Mouse (Mus musculus) small intestine, adult 2 months (tissue): ENCODE measurements around the gene Abhd4.

Source experiments
- CTCF ChIP-seq: fragments of 200-500 bp; IDR thresholded peaks from 2 replicates; pipeline ENCODE4 v1.5.1; 2012; ENCODE audit warnings: low read depth, mild to moderate bottlenecking, control low read depth, inconsistent platforms, low read length, moderate library complexity, mixed read lengths; ENCODE audit not compliant: insufficient replicate concordance, insufficient read length; ENCODE audit errors: extremely low read depth
- POLR2A ChIP-seq: fragments of 200-500 bp; IDR thresholded peaks from 2 replicates; pipeline ENCODE4 v1.6.1; 2012; ENCODE audit warnings: low read depth, mild to moderate bottlenecking, control low read depth, inconsistent platforms, low read length, moderate library complexity

- TF ChIP-seq CTCF (no peak), POLR2A (no peak; the same call in 1 of the 2 replicates)
These were observed 22.6 kb upstream of the Abhd4 start for GRCm38 (mm10) chr14:54231176-54231956.
